Mouse (Mus musculus) spleen, adult 2 months (tissue): Measurements from ENCODE around the gene Idh1. TPM values are rescaled to one million over a fixed set of nuclear protein-coding genes. Genes with fewer than 3 reads are reported as not detected.

Experiments
- DNase-seq, 2 experiments: peaks; one replicate each; pipeline versions ENCODE4 v3.0.0 to v3.0.0-alpha.2; 2012 to 2021; ENCODE audit warnings: low spot score in 2 of 2, low read depth in 1 of 2
- H3K27ac ChIP-seq: fragments of 200-500 bp; 2 replicates; pipeline ENCODE4 v1.5.1; 2012; ENCODE audit warnings: low read length, inconsistent platforms; ENCODE audit not compliant: insufficient read depth
- H3K27me3 ChIP-seq: fragments of 200-500 bp; 2 replicates; pipeline ENCODE4 v1.6.1; 2012; ENCODE audit warnings: mild to moderate bottlenecking, moderate library complexity, low read length, inconsistent platforms; ENCODE audit not compliant: control insufficient read depth, insufficient read depth
- H3K36me3 ChIP-seq: fragments of 200-500 bp; 2 replicates; pipeline ENCODE4 v1.6.1; 2012; ENCODE audit warnings: mild to moderate bottlenecking, low read length, inconsistent platforms; ENCODE audit not compliant: control insufficient read depth, insufficient read depth
- H3K4me1 ChIP-seq: fragments of 200-500 bp; 2 replicates; pipeline ENCODE4 v1.6.1; 2011; ENCODE audit warnings: inconsistent platforms; ENCODE audit not compliant: control insufficient read depth, insufficient read depth, insufficient read length
- H3K4me3 ChIP-seq: fragments of 200-500 bp; 2 replicates; pipeline ENCODE4 v1.5.1; 2011; ENCODE audit warnings: mild to moderate bottlenecking, inconsistent platforms; ENCODE audit not compliant: insufficient read depth, insufficient read length; ENCODE audit errors: extremely low read depth
- CTCF ChIP-seq: fragments of 200-500 bp; IDR thresholded peaks from 2 replicates; pipeline ENCODE4 v1.5.1; 2011; ENCODE audit warnings: mild to moderate bottlenecking, inconsistent platforms; ENCODE audit not compliant: insufficient read depth, insufficient read length, insufficient replicate concordance; ENCODE audit errors: extremely low read depth
- POLR2A ChIP-seq: fragments of 200-500 bp; IDR thresholded peaks from 2 replicates; pipeline ENCODE4 v1.6.1; 2011; ENCODE audit warnings: low read depth, low read length, inconsistent platforms
- WGBS: fragments of 180-500 bp; shearing (Covaris S2); methylation state at CpG from one replicate; pipeline ENCODE4 v1.1.7; 2018; 5-methylcytosine and 5-hydroxymethylcytosine counted together
- polyA plus RNA-seq: library from polyadenylated mRNA; depleted of rRNA; stranded (reverse); fragments of >200 nt; gene quantifications from 2 replicates; pipeline ENCODE4 v1.2.3, GENCODE M21; 2012

The Idh1 gene
- polyA plus RNA-seq, 1 experiment, result 8.6 TPM

DNA sequence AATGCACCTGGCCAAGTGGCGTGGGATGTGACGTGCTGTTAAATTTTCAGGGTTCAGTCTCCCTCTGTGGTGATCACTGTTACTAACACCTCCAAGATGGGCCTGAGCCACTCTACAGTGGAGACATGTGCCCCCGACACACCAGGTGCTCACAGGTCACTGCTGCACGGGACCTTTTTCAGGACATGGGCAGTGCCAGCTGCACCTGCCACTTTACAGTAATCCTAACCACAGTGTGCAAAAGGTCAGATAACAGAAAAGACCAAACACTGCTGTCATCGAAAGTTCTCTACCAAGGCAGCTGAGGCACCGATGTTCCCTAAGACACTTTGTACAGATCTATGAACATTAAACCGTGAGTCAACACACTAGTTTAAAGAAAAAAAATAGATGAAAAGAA lies 16.8 kb downstream of the Idh1 start:
- WGBS, result 93% methylated on average over 7 of the region's 7 CpGs
- H3K27me3 ChIP-seq, result no peaks in the 10 kb centered on the region
- H3K27ac ChIP-seq, result no peak overlapping the region
- DNase-seq, result no peak
- TF ChIP-seq CTCF (no peak), POLR2A (no peak)
- H3K4me1 ChIP-seq, result no peaks in the 10 kb centered on the region
- no peak overlapping the region for H3K4me3 ChIP-seq
- H3K36me3 ChIP-seq, result peaks cover 20% of the 10 kb centered on the region

DNA sequence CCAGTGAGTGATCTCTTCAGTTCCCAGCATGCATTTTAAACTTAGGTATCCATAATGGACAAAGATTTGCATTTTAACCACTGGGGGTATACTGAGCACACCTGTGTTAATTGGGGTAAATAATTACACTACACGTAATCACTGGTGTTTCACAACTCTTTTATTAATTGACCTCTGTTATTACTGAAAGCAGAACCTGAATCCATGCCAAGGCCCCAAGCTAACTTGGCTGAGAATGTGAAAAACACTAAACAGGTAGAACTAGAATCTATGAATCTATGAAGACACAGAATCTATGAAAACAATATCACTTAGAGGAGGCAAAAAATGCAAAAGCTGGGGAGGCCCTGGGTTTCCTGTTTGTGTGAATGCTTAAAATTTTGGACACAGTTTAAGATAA lies 18.8 kb downstream of the Idh1 start:
- H3K27me3 ChIP-seq, result no peaks in the 10 kb centered on the region
- no peaks in the 10 kb centered on the region for H3K4me1 ChIP-seq
- H3K36me3 ChIP-seq, result peaks cover 20% of the 10 kb centered on the region
- no peak overlapping the region for H3K27ac ChIP-seq
- DNase-seq, result no peak
- no peak overlapping the region for H3K4me3 ChIP-seq
- WGBS, result 93% methylated on average over 1 of the region's 1 CpGs
- TF ChIP-seq CTCF (no peak), POLR2A (no peak)

DNA sequence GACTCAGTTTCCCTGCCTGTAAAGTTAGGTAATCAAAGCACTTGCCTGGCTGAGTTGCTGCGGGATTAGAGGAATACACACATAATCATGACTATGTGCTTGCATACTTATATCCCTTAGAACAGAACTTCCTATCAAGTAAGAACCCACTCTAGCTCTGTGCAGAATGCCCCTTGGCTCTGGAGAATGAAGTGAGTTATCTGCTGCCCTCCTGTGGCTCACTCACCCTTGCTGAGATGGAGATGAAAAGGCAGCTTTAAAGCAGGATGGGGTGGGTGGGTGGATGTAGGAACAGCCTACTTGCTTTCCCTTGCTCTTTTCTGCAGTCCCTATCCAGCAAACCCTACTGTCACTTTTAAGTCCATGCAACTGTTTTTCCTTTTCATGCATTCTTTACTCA lies 24.1 kb downstream of the Idh1 start:
- DNase-seq, result no peak
- no peak overlapping the region for H3K4me3 ChIP-seq
- H3K27ac ChIP-seq, result no peak overlapping the region
- H3K27me3 ChIP-seq, result no peaks in the 10 kb centered on the region
- no peak for TF ChIP-seq POLR2A
- no peak for TF ChIP-seq CTCF
- peaks cover 18% of the 10 kb centered on the region for H3K36me3 ChIP-seq
- no peaks in the 10 kb centered on the region for H3K4me1 ChIP-seq
- WGBS, result 94% methylated on average over 1 of the region's 1 CpGs

DNA sequence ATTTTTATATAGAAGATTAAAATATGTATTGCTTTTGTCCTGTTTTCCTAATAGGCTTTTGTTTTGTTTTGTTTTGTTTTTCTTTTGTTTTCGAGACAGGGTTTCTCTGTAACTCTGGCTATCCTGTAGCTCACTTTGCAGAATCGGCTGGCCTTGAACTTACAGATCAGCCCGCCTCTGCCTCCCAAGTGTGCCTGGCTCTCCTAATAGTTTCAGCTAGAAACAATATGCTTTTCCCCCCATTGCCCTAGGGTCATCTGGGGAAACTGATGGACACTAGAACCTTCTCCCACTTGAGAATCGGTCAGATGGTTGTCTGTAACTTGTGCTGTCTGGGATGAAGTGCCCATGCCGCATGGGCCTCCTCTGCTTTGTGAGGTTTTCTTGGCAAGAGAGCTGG lies 30.2 kb downstream of the Idh1 start:
- no peaks in the 10 kb centered on the region for H3K4me1 ChIP-seq
- WGBS, result 96% methylated on average over 5 of the region's 5 CpGs
- DNase-seq, result no peak
- H3K4me3 ChIP-seq, result no peak overlapping the region
- TF ChIP-seq CTCF (no peak), POLR2A (no peak)
- H3K27me3 ChIP-seq, result no peaks in the 10 kb centered on the region
- no peak overlapping the region for H3K27ac ChIP-seq
- peaks cover 7% of the 10 kb centered on the region for H3K36me3 ChIP-seq

DNA sequence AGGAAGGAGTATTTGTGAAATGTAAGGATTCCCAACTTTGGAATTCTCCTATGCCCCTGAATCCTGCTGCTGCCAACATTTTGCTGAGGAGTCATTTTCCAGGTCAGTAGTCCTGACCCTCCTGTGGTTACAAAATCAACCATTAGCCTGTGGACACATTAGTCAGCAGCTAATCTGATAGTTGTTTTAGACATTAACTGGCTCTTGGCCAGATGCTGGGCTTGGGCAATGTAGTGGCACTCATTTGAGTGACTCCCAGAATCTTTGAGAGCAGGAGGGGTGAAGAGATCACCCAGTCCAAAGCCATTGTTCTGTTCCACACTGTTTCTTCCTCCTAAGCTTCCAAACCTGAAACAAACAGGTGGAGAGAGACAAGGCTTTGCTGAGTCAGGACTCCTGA lies 31.5 kb downstream of the Idh1 start:
- no peak for TF ChIP-seq POLR2A
- no peak for TF ChIP-seq CTCF
- Histone ChIP-seq H3K27me3 (no peaks in the 10 kb centered on the region), H3K36me3 (peaks cover 1% of the 10 kb centered on the region; the same call in 1 of the 2 replicates), H3K4me3 (no peak overlapping the region), H3K27ac (no peak overlapping the region), H3K4me1 (no peaks in the 10 kb centered on the region)
- DNase-seq, result no peak

DNA sequence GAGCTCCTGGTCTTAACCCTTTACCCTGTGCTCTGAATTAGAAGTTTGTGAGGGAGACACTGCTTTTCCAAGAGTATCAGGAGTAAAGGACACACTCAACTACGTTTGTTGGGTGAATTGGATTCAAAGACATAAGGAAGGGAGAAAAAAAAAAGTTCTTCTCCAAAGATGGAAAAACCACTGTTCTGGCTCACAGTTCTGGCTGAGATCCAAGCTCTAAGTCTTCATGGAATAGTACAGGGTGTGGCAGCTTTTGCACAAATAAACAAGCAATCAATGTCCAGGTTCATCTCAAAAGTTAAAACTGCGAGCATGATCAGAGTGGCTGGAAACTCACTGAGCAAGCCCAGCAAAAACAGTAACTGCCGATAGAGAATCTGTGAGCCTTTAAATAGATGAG lies 38.3 kb downstream of the Idh1 start:
- no peaks in the 10 kb centered on the region for H3K27me3 ChIP-seq
- H3K4me1 ChIP-seq, result no peaks in the 10 kb centered on the region
- H3K36me3 ChIP-seq, result no peaks in the 10 kb centered on the region
- no peak for DNase-seq
- no peak overlapping the region for H3K4me3 ChIP-seq
- no peak overlapping the region for H3K27ac ChIP-seq
- TF ChIP-seq CTCF (no peak), POLR2A (no peak)
- WGBS, result 77% methylated on average over 3 of the region's 3 CpGs

DNA sequence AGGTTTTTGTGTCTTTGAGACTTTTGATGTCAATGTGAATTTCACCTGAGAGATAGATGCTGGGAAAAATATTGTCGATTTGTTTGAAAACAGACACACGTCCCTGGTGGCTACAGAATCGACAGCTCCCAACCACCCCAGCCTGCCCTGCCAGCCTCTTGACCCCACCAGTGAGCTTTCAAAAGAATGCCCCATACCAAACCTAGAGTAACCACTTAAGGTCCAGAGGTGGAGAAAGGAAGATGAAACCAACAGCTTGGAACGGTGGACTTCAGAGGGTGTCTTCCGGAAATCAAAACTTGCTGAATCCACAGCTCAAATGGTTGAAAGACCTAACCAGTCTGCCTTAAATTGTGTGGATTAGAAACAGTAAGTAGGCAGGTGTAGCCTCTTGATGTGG lies 39.0 kb downstream of the Idh1 start:
- 96% methylated on average over 5 of the region's 5 CpGs for WGBS
- Histone ChIP-seq H3K36me3 (no peaks in the 10 kb centered on the region), H3K27ac (no peak overlapping the region), H3K4me3 (no peak overlapping the region), H3K4me1 (no peaks in the 10 kb centered on the region), H3K27me3 (no peaks in the 10 kb centered on the region)
- DNase-seq, result no peak
- TF ChIP-seq CTCF (no peak), POLR2A (no peak)
